Comparison of ENCODE assay signal across 11 mouse cellular contexts in genomic region chr2:117399487-117399886, GRCm38 (mm10).
"Had no signal": no experiment of that assay in that cellular context is flagged by ENCODE, and none has a peak within 500 bp of the region (broad histone marks: within the 10 kb centered on the region; RNA-seq: fewer than 3 reads in every experiment).

No protein-coding gene starts in this region.

- H3K36me3 ChIP-seq: limb, embryonic 12.5 days; midbrain, embryonic 13.5 days had no signal

- H3K4me2 ChIP-seq: limb, embryonic 12.5 days; midbrain, embryonic 13.5 days had no signal

- H3K27me3 ChIP-seq: limb, embryonic 12.5 days; midbrain, embryonic 13.5 days had no signal

- H3K27ac ChIP-seq: kidney, postnatal 0 days; limb, embryonic 12.5 days; liver, embryonic 14.5 days; midbrain, embryonic 13.5 days had no signal

- DNase-seq: kidney, adult 9 months; kidney, postnatal 36 days; layer of hippocampus, adult 9-11 months; lung, adult 18-20 months; right cerebral cortex, postnatal 4 days; spleen, adult 18-20 months had no signal

- H3K4me3 ChIP-seq: limb, embryonic 12.5 days; midbrain, embryonic 13.5 days had no signal

- H3K9me3 ChIP-seq: limb, embryonic 12.5 days; midbrain, embryonic 13.5 days had no signal

- ATAC-seq: intestine, postnatal 0 days; midbrain, embryonic 13.5 days had no signal

- H3K4me1 ChIP-seq: limb, embryonic 12.5 days; midbrain, embryonic 13.5 days had no signal

- H3K9ac ChIP-seq: limb, embryonic 12.5 days; liver, embryonic 14.5 days; midbrain, embryonic 13.5 days had no signal
